Mouse (Mus musculus) urinary bladder, postnatal 14 days (tissue): ENCODE results near the gene Espn.

Experiments used
- DNase-seq: peaks from one replicate; pipeline ENCODE4 v3.0.0; 2021; ENCODE audit warnings: low spot score

The Espn gene

GRCm38 (mm10) chr4:152151966-152152544 is at the start of gene Espn:
Espn (minus strand) TSS chr4:152152371.
- peak; percentile 64 for DNase-seq

DNA sequence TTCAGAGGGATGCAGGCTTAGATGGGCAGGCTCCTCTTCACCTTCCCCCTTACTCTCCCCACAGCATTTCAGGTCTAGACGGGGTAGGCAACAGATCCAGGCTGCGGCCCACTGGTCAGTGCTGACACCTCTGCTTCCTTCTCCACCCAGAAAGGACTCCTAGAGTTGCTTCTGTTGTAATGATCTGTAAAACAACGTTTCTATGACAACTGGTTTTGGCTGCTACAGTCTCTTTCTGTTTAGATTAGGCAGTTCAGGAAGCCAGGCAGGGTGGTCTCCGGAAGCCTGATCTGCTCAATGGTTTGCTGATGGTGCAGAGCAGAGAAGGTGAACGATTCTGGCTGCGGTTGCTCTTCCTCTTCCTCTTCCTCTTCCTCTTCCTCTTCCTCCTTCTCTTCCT is 49.3 kb upstream of the Espn start:
- DNase-seq: no peak

- DNase-seq: no peak
Observed at GRCm38 (mm10) chr4:152199617-152200016, 47.4 kb upstream of the Espn start.

GRCm38 (mm10) chr4:152197545-152197944 is 45.4 kb upstream of the Espn start:
- no peak for DNase-seq

DNA sequence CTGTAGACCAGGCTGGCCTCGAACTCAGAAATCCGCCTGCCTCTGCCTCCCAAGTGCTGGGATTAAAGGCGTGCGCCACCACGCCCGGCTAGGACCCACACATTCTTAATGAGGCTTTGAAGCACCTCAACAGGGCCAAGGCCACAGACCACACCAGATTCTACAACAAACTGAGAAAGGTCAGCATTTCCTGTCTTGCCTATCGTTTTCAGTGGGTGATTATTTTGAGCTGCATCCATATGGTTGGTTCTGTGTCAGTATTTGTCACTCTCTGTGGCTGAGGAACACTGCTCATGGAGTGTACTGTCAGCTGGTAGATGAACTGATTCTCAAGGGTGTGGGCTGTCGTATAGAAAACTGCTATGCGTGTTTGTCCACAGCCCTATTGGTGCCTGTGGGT is 44.1 kb upstream of the Espn start:
- no peak for DNase-seq

DNA sequence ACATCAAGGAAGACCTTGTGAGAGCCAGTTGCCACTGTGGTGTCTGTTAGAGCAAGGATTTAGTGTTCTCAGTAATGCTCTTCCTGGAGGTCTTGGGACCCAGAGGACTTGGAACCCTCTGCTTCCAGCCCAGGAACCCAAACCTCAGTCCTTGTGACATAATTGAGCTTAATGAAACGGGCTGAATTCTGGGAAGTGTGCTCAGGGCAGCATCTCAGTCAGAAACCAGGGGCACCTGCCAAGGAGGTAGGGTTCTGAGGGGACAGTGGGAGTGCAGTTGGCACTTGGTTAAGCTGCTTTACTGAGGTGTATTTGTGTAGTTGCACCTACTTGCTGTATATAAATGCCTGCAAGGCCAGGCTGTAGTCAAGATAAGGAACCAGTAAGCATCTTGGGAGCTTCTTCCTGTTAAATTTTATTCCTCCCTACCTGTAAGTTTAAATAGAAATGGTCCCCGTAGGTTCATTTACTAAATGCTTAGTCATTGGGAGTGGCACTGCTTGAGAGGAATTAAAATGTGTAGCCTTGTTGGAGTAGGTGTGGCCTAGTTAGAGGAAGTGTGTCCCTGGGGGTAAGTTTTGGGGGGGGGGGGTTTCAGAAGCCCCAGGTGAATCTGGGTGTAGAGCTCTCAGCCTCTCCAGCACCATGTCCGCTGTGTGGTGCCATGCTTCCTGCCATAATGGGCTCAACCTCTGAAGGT is 42.5 kb upstream of the Espn start:
- no peak for DNase-seq

DNA sequence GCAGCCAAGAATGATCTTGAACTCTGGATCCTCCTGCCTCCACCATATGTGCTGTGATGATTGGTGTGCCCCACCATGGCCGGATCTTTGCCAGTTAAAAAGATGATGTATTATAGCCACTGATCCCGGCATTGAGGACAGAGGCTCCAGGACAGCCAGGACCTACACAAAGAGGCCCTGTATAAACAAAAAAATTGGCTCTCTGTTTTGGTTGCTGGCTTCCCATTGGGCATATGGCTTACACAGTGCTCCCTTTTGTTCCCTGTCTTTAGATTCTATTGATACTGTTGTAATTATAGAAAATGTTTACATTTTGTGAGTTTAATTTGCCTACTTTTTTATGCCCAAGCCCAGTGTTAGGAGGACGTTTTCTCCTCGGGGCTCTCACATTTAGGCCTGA is 40.4 kb upstream of the Espn start:
- no peak for DNase-seq

- DNase-seq: no peak
Observed at GRCm38 (mm10) chr4:152190701-152191100, 38.5 kb upstream of the Espn start.

DNA sequence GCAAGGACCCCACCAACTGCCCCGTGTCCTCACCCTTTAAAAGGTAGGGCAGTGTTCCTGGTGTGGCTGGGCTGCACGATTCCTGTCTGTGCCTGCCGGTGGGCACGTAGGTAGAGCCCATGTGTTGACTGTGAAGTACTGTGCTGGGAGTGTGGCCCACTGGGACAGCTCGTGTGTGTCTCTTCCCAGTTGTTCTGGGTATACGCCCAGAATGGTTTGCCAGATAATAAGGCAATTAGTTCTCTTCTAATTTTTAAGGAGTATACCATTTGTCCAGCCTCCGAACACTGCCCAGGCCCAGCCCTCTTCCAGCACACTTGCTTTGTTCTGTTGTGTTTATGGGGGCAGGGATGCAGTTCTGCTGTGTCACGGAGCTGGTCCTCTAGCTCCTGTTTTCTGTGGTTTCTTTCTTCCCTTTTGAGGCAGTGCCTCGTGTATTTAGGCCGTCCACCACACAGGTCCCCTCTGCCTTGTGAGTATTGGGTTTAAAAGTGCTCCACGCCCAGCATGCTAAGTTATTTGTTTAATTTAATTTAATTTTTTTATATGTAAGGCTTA is 38.0 kb upstream of the Espn start:
- DNase-seq: no peak

DNA sequence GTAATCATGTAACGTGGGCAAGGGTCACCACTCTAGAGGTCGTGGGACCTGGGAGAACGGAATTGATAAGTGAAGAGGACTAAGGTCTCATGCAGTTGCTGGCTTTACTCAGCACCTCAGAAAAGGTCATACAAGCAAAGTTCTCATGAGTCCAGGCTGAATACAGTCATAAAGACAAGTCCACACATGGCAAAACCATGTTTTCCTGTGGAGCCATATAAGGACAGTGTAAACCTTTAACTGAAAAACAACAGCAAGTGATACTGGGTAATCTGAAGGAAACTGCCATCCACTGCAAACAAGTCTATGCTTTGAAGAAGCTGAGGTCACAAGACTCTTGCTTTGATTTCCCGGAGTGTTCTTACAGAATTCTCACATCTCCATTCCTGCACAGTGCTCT is 37.5 kb upstream of the Espn start:
- DNase-seq: no peak

- DNase-seq: no peak
Observed at GRCm38 (mm10) chr4:152189071-152189470, 36.9 kb upstream of the Espn start.

DNA sequence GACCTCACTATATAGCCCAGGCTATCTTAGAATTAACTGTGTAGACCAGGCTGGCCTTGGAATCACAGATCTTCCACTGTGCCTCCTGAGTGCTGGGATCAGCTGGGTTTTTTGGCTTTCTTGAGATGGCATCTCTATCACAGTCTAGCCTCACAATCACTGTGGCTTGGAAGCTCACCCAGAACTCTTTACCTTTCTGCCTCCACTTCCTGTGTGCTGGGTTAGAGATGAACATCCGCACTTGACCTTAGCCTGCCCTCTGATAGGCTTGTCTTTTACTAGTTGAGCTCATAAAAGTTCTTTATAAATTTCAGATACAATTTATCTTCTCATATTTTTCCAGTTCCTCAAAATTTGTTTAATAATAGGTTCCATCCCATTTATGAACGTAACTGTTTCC is 36.5 kb upstream of the Espn start:
- no peak for DNase-seq

GRCm38 (mm10) chr4:152187142-152187541 is 35.0 kb upstream of the Espn start:
- DNase-seq: no peak

DNA sequence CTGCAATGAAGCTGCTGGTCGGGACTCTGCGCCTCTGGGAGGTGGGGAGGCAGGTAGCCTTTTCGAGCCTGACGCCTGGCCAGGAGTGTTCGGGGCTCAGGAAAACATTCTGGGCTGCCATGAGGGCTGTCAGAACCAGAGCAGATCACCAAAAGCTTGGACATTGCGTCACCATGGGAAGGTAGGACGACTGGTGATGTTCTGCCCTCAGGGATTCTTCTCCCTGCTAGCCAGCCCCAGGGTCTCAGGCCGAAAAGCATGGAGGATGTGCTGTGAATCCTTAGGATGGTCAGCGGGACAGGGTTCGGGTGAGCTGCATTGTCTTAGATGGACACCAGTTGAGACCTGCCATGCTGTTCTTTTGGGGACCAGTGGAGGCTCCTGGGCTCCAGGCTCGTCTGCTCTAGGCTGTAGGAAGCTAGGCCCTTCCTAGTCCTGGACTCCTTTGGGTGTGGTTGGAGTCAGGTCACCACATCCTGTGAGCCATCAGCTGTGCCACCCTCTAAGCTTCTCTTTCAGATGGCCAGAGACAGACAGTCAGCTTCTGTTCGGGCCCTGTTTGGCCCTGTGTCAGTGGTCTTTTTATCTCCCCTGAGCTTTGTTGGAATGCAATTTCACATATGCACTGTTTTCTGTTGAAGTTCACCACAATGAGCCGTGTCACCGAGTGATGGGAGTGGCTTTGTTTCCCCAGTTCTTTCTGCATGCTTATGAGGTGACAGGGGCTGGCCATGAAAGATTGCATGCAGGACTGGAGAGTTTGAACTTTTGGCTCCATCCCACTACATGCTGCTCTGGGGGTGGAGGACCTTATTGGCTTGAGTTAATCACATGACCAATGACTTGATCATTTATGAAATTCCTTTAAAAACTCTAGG is 34.3 kb upstream of the Espn start:
- no peak for DNase-seq

GRCm38 (mm10) chr4:152185510-152186204 is 33.5 kb upstream of the Espn start:
- DNase-seq: peak; percentile 85

- DNase-seq: peak; percentile 41
Observed at GRCm38 (mm10) chr4:152185137-152185509, 33.0 kb upstream of the Espn start.

GRCm38 (mm10) chr4:152184353-152185035 is 32.3 kb upstream of the Espn start:
- DNase-seq: no peak

GRCm38 (mm10) chr4:152182205-152182604 is 30.0 kb upstream of the Espn start:
- DNase-seq: no peak

DNA sequence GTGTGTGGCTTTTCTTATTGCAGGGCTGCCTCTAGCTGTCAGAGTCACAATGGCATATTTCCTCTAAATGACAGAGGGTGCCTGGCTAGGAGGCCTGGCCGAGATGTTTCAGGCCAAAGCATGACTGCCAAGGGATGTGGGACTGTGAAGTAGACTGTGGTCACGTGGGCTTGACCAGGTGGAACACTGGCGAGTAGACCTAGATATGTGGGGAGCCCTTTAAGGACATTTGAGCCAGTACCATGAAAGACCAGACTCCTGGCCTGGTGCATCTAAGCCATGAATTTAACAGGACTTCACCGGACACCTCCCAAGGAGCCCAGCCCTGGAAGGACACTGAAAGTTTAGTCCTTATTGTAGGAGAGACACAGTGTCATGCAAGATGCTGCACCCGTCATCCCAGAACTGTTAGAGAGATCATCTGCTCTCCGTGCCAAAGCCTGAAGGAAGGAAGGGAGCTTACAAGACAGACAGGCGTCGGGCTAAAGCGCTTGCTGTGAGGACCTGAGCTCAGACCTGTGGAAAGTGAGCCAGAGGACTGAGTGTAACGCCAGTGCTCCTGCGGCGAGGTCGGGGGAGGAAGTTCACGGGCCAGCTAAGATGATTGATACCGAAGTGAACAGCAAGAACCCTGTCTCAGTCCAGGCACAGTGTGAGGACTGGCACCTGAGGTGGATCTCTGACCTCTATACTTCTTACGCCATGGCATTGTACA is 27.9 kb upstream of the Espn start:
- no peak for DNase-seq

DNA sequence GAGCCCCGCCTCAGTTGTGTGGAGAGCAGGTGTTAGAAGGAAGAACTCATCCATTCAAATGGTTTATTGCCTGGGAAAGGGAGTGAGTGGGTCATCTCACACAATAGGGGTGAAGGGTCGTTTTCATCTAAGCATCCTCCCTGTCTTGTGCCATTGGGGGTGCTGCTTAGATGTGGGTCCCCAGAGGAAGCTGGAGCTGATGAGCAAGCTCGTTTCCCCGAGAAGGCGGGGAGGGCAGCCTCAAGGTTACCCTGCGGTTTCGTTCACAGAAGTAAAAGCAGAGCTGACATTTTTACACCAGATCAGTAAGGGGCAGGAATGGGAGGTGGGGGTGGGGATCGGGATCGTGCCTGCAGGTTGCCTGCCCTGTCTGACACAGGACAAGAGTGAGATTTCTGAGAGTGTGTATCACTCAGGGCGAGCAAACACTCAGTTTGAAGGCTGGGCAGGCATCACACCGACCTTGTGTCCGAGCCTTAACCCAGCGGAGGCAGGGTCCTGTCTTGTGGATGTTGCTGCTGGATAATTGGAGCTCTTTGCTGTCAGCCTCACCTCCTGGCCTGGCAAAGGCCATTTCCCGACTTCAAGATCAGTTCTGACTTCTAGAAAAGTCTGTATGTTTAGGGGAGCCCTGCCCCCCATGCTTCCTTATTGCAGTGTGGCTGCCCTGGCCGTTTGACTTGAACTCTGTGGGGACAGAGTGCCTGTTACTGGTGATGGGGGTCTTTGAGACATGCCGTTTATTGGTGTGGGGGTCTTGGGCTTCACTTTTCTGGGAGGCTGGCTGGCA is 26.9 kb upstream of the Espn start:
- DNase-seq: no peak
